Comparison of ENCODE assay signal across 16 mouse cellular contexts in the genomic region with DNA sequence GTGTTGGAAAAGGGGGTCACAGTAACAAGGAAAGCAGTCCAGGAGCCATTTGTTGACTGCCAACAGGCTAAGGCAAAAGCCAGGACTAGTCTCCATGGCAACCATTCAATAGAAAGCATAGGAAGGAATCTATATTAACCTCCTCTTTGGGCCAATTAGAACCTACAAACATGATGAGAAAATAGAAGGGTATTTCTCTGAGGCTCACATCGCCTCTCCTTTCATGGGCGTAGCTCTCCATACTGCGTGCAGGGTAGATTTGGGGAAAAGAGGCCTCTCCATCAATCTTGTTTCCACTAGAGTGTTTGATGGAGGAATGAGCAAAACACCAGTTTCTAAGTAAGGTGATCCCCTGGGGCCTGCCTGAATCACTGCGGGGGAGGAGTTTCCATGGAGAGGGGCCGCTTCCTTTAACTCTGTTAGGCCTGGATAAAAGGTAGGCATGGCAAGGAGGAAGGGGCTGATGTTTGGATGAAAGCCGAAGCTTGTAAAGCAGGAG. TPM values are rescaled to one million over a fixed set of nuclear protein-coding genes. Genes with fewer than 3 reads are reported as not detected.
DNase-seq lines count a peak whose midpoint lies in the region; ATAC-seq and TF ChIP-seq lines count a peak whose summit lies in the region.
"Had no signal": no experiment of that assay in that cellular context is flagged by ENCODE, and none has a peak within 500 bp of the region (broad histone marks: within the 10 kb centered on the region; RNA-seq: fewer than 3 reads in every experiment).

No protein-coding gene starts in this region.

- DNase-seq in testis, postnatal 14 days (ENCODE audit: low spot score): peak; percentile 6
- no peak for DNase-seq in testis, postnatal 10 days (ENCODE audit: low spot score)
- DNase-seq in forebrain, embryonic 11.5 days (ENCODE audit: low spot score): peak; percentile 50
- peak; percentile 2 for DNase-seq in hindbrain, postnatal 0 days (ENCODE audit: low spot score)
- DNase-seq in urinary bladder, postnatal 14 days (ENCODE audit: low spot score): no peak
- no peak for DNase-seq in Muller cell, postnatal 12 days (ENCODE audit: inconsistent ontology term)
- DNase-seq in adrenal gland, postnatal 10 days: no peak
- DNase-seq: cerebellum, adult 9-10 months; liver, postnatal 0 days; right cerebral cortex, postnatal 14 days; thymus, postnatal 25 days had no signal

- H3K4me2 ChIP-seq in forebrain, embryonic 11.5 days (ENCODE audit: low read depth, low read length, severe bottlenecking): no peak overlapping the region
- H3K4me2 ChIP-seq in hindbrain, postnatal 0 days (ENCODE audit: low read depth, low read length): no peak overlapping the region
- no peak overlapping the region for H3K4me2 ChIP-seq in intestine, postnatal 0 days (replicated peaks; ENCODE audit: low read depth)
- H3K4me2 ChIP-seq: limb, embryonic 12.5 days had no signal

- no peak overlapping the region for H3K27ac ChIP-seq in forebrain, embryonic 11.5 days (ENCODE audit: low read depth, low read length)
- H3K27ac ChIP-seq in hindbrain, postnatal 0 days: no peak overlapping the region
- no peak overlapping the region for H3K27ac ChIP-seq in intestine, postnatal 0 days (ENCODE audit: low read depth, low read length)
- H3K27ac ChIP-seq: limb, embryonic 12.5 days had no signal

- WGBS in forebrain, embryonic 11.5 days: 32% methylated on average over 6 of the region's 6 CpGs
- 46% methylated on average over 6 of the region's 6 CpGs for WGBS in hindbrain, postnatal 0 days
- 45% methylated on average over 6 of the region's 6 CpGs for WGBS in intestine, postnatal 0 days

- peak; percentile 66 for ATAC-seq in forebrain, embryonic 11.5 days (replicated peaks; ENCODE audit: low FRiP score)
- ATAC-seq in hindbrain, postnatal 0 days: no peak
- no peak for ATAC-seq in intestine, postnatal 0 days
- ATAC-seq: intestine, embryonic 16.5 days; liver, postnatal 0 days had no signal

- H3K4me3 ChIP-seq in forebrain, embryonic 11.5 days (ENCODE audit: low read depth, low read length): no peak overlapping the region
- no peak overlapping the region for H3K4me3 ChIP-seq in hindbrain, postnatal 0 days (ENCODE audit: low read length)
- H3K4me3 ChIP-seq in intestine, postnatal 0 days (ENCODE audit: low read depth, low read length): no peak overlapping the region
- H3K4me3 ChIP-seq: limb, embryonic 12.5 days had no signal

- H3K9me3 ChIP-seq in forebrain, embryonic 11.5 days (ENCODE audit: control insufficient read depth, low read length): no peaks in the 10 kb centered on the region
- H3K9me3 ChIP-seq in hindbrain, postnatal 0 days (ENCODE audit: low read length): no peaks in the 10 kb centered on the region
- H3K9me3 ChIP-seq in intestine, postnatal 0 days (ENCODE audit: control insufficient read depth): no peaks in the 10 kb centered on the region
- H3K9me3 ChIP-seq: limb, embryonic 12.5 days had no signal

- TF ChIP-seq CTCF in hindbrain, postnatal 0 days (IDR thresholded peaks at IDR 0.05; ENCODE audit: low read depth): no peak
- TF ChIP-seq CTCF in intestine, postnatal 0 days (IDR thresholded peaks at IDR 0.05; ENCODE audit: low read depth): no peak

- H3K9ac ChIP-seq in forebrain, embryonic 11.5 days (ENCODE audit: low read length): no peak overlapping the region
- no peak overlapping the region for H3K9ac ChIP-seq in hindbrain, postnatal 0 days (replicated peaks; ENCODE audit: low read length)
- no peak overlapping the region for H3K9ac ChIP-seq in intestine, postnatal 0 days (ENCODE audit: low read depth, low read length)
- H3K9ac ChIP-seq: limb, embryonic 12.5 days; liver, postnatal 0 days had no signal

- no peaks in the 10 kb centered on the region for H3K27me3 ChIP-seq in forebrain, embryonic 11.5 days (ENCODE audit: control insufficient read depth, insufficient read depth, low read length)
- H3K27me3 ChIP-seq in hindbrain, postnatal 0 days (ENCODE audit: insufficient read depth, low read length): no peaks in the 10 kb centered on the region
- no peaks in the 10 kb centered on the region for H3K27me3 ChIP-seq in intestine, postnatal 0 days (replicated peaks; ENCODE audit: control insufficient read depth, insufficient read depth, low read length)
- H3K27me3 ChIP-seq: limb, embryonic 12.5 days had no signal

- no peaks in the 10 kb centered on the region for H3K4me1 ChIP-seq in forebrain, embryonic 11.5 days (replicated peaks; ENCODE audit: control insufficient read depth, insufficient read depth, low read length)
- H3K4me1 ChIP-seq in hindbrain, postnatal 0 days (ENCODE audit: insufficient read depth, low read length): no peaks in the 10 kb centered on the region
- H3K4me1 ChIP-seq in intestine, postnatal 0 days (replicated peaks; ENCODE audit: control insufficient read depth, insufficient read depth, low read length): no peaks in the 10 kb centered on the region
- H3K4me1 ChIP-seq: limb, embryonic 12.5 days had no signal

- no peaks in the 10 kb centered on the region for H3K36me3 ChIP-seq in forebrain, embryonic 11.5 days (ENCODE audit: control insufficient read depth, insufficient read depth, low read length)
- no peaks in the 10 kb centered on the region for H3K36me3 ChIP-seq in hindbrain, postnatal 0 days (ENCODE audit: insufficient read depth, low read length)
- no peaks in the 10 kb centered on the region for H3K36me3 ChIP-seq in intestine, postnatal 0 days (ENCODE audit: control insufficient read depth, insufficient read depth)
- H3K36me3 ChIP-seq: limb, embryonic 12.5 days had no signal

RNA-seq across cellular contexts. Expression of a gene that starts 27.5 kb away (rescaled TPM):
- 0.75 TPM in 2 replicates for polyA plus RNA-seq in forebrain, embryonic 11.5 days (2014; fragmentation: Nextera tagmentation; extraction: Ambion mirVana)
- 7.2 and 7.6 TPM in 2 replicates for total RNA-seq in hindbrain, postnatal 0 days (2014; rRNA removed)
- polyA plus RNA-seq in hindbrain, postnatal 0 days (2015; fragmentation: Nextera tagmentation; extraction: Ambion mirVana): 3.3 and 3.4 TPM in 2 replicates
- polyA plus RNA-seq in intestine, postnatal 0 days (2015; fragmentation: Nextera tagmentation; extraction: Ambion mirVana): 0.04 TPM in 1 of 2 replicates, not detected in the other
- 10 to 100 TPM; 13.6 to 18.4 TPM for total RNA-seq in adrenal gland, postnatal 10 days (2021)
- total RNA-seq: megakaryocyte, adult 5-6 weeks; neutrophil, adult 5-6 weeks had no signal
- polyA plus RNA-seq: liver, postnatal 0 days had no signal

Comparison
In these comparisons a context has a peak if more than half of its experiments do, and no peak if none do; other contexts are left out.
1. DNase-seq: peak in testis, postnatal 14 days (single experiment), forebrain, embryonic 11.5 days (single experiment) and hindbrain, postnatal 0 days (single experiment); none in testis, postnatal 10 days (single experiment), urinary bladder, postnatal 14 days (single experiment), Muller cell, postnatal 12 days (single experiment) and adrenal gland, postnatal 10 days (single experiment).